Mouse (Mus musculus) heart, postnatal 0 days (tissue): ENCODE measurements around the gene Mb21d2.

Experiments used
- CTCF ChIP-seq: IDR thresholded peaks from 2 replicates; pipeline ENCODE4 v1.5.1; 2016; ENCODE audit warnings: antibody characterized with exemption, control low read depth, low read depth
- EP300 ChIP-seq: IDR thresholded peaks from 2 replicates; pipeline ENCODE4 v1.6.1; 2016; ENCODE audit warnings: antibody characterized with exemption, low read depth

- TF ChIP-seq CTCF (no peak), EP300 (no peak)
These were observed 22.9 kb downstream of the Mb21d2 start for GRCm38 (mm10) chr16:28906370-28907275.
